Comparison of ENCODE assay signal across 29 mouse cellular contexts in genomic region chr19:22607985-22608684, GRCm38 (mm10).
"Had no signal": no experiment of that assay in that cellular context is flagged by ENCODE, and none has a peak within 500 bp of the region (broad histone marks: within the 10 kb centered on the region; RNA-seq: fewer than 3 reads in every experiment).

No protein-coding gene starts in this region.

- DNase-seq: gastrocnemius, adult 2 months; gastrocnemius, postnatal 10 days; gastrocnemius, postnatal 36 days; heart, adult 11 months; heart, adult 2 months; heart, postnatal 14 days; heart, postnatal 36 days; kidney, adult 18-20 months; kidney, adult 8-10 months; kidney, postnatal 10 days; kidney, postnatal 25 days; kidney, postnatal 4 days; liver had no signal

- H3K9me3 ChIP-seq: heart, embryonic 13.5 days; heart, embryonic 15.5 days; hindbrain, embryonic 10.5 days; hindbrain, embryonic 12.5 days; intestine, embryonic 15.5 days; limb, embryonic 10.5 days; limb, embryonic 12.5 days had no signal

- H3K27me3 ChIP-seq: heart, embryonic 13.5 days; heart, embryonic 15.5 days; hindbrain, embryonic 12.5 days; intestine, embryonic 15.5 days; limb, embryonic 12.5 days had no signal

- H3K27ac ChIP-seq: gastrocnemius, adult 2 months; heart, adult 2 months; heart, embryonic 13.5 days; heart, embryonic 15.5 days; hindbrain, embryonic 10.5 days; hindbrain, embryonic 12.5 days; hindbrain, embryonic 14.5 days; intestine, embryonic 15.5 days; layer of hippocampus, adult 2 months; left cerebral cortex, adult 2 months; limb, embryonic 10.5 days; limb, embryonic 12.5 days; liver, embryonic 14.5 days had no signal

- H3K4me2 ChIP-seq: heart, embryonic 11.5 days; heart, embryonic 13.5 days; heart, embryonic 15.5 days; hindbrain, embryonic 12.5 days; hindbrain, embryonic 14.5 days; intestine, embryonic 15.5 days; limb, embryonic 12.5 days; liver, embryonic 11.5 days had no signal

- H3K4me1 ChIP-seq: heart, embryonic 15.5 days; hindbrain, embryonic 10.5 days; hindbrain, embryonic 12.5 days; intestine, embryonic 15.5 days; limb, embryonic 10.5 days; limb, embryonic 12.5 days had no signal

- H3K4me3 ChIP-seq: gastrocnemius, adult 2 months; heart, adult 2 months; heart, embryonic 13.5 days; heart, embryonic 15.5 days; hindbrain, embryonic 10.5 days; hindbrain, embryonic 12.5 days; intestine, embryonic 15.5 days; layer of hippocampus, adult 2 months; left cerebral cortex, adult 2 months; limb, embryonic 10.5 days; limb, embryonic 12.5 days had no signal

- ATAC-seq: hindbrain, embryonic 16.5 days; inflammation-experienced regulatory T-cells, adult 6 months; intestine, embryonic 15.5 days; intestine, postnatal 0 days had no signal

- H3K36me3 ChIP-seq: heart, embryonic 13.5 days; heart, embryonic 15.5 days; hindbrain, embryonic 10.5 days; hindbrain, embryonic 12.5 days; intestine, embryonic 15.5 days; limb, embryonic 10.5 days; limb, embryonic 12.5 days had no signal

- H3K9ac ChIP-seq: heart, embryonic 13.5 days; heart, embryonic 15.5 days; hindbrain, embryonic 12.5 days; hindbrain, embryonic 14.5 days; intestine, embryonic 15.5 days; limb, embryonic 12.5 days; liver, embryonic 14.5 days had no signal
